Mouse (Mus musculus) kidney, adult 8-10 months (tissue): ENCODE data around the gene Itga6.
A peak's percentile ranks its signal among the peaks of the same experiment; 100 is the strongest.

ENCODE experiments used
- DNase-seq, 2 experiments: peaks; one replicate each; pipeline ENCODE4 v3.0.0; 2022

The Itga6 gene

DNA sequence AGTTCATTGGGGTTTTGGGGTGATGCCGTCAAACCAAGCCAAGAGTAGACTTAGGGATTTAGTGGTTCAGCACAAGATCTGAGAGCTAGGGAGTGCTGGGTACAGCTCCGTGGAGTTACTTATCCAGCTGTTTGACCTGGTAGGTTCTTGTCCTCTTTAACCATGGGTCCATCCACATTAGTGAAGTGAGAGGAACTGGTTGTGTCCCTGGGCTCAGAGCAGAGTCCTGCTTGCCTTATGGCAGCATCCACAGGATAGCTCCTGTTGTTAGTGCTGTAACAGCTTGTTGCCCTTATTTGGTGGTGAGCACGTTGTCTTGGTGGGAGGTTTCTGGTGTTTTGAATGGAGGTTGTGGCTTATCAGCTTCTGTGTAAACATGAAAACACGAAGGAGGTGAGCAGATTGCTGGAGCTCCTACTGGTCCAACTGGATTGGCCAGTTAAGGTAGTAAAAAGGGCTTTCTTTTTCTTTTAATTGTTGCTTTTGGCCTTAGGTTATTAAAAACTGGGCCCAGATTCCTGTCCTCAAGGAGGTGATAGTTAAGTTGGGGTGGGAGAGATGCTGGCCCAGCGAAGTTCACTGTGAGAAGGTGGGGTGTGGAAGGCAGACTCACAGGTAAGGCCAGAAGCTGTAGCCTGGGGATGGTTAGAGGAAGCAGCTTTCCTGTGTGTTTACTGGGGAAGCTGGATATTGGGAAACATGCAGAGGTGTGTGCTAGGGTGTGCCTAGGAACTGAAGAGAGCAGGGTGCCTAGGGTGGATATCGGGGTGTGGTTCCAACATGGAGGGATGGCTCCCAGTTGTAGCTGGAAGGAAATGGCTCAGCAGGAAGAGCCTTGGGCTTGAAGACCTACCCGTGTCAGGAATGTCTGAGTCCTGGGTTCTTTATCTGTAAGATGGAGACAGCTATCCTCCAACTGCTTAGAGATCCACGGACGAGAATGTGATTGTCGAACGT is 60.5 kb downstream of the Itga6 start:
- no peak for DNase-seq

DNA sequence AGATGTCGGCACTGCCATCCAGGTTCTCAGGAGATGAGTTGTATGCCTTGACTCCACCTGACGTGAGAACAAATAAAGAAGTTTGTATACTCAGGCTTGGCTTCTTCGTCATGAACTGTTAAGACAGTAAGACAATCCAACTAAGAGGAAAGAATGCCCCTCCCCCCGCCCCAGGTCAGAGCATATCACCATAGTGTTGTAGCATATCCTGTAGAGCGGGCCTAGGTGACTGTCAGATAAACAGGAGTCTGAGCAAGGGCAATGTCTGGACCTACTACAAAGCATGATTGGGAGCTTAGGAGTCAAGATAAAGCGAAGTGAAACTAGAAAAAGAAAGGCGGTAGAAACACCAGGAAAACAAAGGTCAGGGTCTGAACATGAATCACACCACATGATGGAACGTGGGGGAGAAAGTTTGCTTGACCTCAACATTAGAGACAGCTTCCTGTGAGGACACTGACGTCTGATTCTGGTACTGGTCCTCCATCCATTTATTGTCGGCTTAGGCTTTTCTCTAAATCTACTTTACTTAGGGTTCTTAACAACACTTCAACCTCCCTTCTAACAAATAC is 64.0 kb downstream of the Itga6 start:
- DNase-seq: no peak

DNA sequence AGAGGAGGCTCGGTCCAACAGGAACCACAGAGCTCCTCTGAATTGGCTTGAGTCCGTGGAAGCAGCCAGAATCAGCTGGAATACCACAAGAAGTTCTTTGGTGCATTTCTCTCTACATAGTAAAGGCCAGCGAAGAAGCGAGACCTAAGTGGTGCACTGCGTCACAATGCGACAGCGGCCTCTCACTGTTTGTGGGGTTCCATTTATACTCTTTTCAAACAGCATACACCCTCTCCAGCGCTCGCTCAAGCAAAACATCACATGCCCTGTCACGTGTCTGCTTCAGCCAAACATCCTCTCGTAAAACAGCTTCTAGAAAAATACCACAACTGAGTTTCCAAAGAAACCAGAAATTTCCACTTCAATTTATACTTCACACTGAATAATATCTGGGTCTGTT is 64.6 kb downstream of the Itga6 start:
- no peak for DNase-seq

DNA sequence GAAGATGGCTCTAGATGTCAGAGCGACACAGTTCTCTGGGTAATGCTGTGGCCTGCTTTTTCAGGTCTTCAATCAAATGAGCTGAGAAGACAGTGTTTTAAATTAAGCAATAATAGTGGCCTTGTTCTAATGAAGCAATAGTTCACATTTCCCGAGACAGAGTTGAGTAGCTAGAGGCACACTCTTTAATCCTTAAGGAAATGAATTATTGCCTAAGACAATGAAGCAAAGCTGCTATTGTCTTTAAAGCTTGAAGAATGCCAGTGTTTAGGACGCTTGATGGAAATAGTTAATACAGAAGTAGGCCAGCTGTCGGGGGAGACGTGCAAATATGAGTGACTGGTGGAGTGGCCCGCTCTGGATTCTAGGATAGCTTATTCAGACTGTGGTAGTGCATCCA is 65.5 kb downstream of the Itga6 start:
- no peak for DNase-seq

DNA sequence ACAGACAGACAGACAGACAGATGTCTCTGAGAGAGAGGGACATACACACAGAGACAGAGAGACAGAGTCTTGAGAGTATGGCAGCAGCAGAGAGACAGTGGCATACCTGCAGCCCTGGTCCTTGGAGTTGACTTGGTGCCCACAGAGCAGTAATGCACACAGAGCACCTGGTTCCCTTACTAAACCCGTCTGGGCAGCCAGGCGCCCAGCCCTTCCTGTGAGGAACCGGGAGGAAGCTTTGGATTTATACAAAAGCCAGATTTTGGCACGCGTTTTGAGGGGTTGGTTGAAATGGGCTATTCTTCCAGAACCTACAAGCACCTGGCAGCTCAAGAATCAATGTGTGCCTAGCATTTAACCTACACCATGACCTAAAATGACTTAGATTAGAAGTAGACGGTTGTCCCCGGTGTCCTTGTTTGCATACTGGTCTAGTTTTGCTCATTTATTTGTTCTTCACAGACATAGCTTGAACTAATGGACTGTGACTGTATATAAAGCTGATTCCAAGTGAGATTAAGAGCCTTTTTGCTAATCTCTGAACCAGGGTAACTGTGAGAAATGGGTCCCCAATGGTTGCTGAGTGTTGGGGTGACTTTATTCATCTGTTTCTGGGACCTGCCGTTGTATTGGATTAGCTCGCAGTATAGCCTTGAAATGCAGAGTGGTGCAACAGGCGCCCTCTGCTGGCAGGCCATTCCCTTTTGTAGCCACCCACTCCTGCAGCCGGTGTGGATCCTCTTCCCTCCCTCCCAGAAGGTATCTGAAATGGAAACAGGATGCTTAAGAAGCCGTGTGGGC is 67.0 kb downstream of the Itga6 start:
- peak; percentile 74 to 90 for DNase-seq

DNA sequence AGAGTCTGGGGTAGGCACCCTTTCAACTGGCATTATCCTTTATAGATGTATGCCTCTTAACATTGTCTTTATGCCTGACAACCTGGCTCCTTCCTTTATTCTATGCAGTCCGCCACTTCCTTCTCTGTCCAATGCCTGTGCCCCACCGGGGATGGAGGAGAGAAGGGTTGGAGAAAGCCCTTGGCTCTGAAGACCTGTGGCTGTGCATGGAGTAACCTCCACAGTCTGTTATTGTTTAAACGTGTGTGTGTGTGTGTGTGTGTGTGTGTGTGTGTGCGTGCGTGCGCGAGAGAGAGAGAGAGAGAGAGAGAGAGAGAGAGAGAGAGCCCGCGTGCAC is 67.6 kb downstream of the Itga6 start:
- DNase-seq: no peak

DNA sequence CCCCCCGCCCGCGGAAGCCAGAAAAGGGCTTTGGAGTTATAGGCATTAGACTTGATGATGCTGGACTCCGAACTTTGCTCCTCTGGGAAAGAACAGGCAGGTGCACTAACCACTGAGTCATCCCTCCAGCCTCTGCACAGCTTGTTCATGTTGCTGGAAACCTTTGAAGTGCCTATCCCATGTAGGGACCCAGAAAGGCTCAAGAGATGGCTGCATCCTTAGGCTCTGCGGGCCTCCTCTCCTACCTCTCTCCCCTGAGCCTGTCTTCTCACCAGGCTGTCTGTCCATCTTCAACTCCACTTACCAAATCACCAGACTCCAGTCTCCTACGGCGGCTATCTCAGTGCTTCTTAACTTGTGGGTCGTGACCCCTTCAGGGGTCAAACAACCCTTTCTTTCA is 68.0 kb downstream of the Itga6 start:
- DNase-seq: no peak

DNA sequence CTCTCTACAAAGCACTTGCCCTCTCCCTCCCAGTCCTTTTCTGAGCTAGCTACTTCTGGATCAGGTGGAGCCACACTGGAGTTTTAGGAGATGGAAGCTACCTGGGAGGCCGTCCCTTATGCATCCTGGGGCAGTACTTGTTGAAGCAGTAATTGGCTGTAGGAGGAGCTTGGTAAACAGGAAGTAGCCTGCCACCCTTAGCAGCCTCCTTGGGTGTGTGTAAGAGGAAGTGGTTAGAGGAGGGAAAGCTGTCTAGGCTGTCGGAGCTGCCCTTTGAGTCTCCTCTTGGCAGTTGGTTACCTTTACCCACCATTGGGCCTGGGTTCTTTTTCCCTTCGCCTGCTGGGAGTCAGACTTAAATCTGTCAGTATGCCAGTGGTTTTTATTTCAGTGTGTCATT is 68.6 kb downstream of the Itga6 start:
- DNase-seq: peak in 1 of 2 experiments; percentile 45

DNA sequence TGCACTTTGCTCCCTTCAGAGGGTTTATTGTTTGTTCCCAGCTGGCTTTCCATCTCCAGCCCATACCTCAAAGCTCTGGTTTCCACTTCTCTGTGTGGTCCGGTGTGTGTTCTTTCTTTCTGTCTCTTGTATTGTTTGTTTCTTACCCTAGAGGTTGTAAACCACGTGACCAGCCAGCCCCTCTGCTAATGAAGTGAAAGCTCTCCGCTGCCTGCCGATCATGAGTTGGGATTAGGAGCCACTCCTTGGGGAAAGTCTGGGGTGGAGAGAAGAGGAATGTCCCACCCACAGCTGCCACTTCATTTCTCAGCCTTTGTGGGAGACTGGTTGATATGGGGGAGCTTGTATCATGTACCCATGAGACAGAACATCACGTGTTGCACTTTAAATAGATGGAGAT is 69.9 kb downstream of the Itga6 start:
- no peak for DNase-seq

DNA sequence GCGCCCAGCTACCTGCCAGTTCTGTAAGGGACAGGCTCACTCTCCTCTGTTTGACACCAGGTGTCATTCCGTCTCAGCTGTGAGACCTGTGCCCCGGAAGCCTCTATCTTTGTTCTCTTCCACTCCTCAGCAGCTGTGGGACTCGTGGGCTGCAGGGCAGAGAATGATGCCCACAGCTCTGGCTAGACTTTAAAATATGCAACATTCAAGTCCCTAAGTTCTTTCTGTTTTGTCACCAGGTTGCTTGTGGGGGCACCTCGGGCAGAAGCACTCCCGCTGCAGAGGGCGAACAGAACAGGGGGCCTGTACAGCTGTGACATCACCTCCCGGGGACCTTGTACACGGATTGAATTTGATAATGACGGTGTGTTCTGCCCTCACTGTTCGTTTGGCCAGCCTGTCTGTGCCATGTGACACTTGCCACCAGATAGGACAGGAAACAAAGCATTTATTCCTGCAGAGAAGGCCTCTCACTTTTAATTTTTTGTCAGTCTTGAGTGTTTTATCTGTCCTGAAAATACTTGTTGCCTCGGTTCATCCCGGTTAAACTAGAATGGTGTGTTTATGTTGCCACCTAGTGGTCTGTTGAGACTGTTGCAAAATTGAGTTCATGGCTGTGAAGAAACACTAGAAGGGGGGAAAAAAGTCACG is 71.1 kb downstream of the Itga6 start:
- no peak for DNase-seq

DNA sequence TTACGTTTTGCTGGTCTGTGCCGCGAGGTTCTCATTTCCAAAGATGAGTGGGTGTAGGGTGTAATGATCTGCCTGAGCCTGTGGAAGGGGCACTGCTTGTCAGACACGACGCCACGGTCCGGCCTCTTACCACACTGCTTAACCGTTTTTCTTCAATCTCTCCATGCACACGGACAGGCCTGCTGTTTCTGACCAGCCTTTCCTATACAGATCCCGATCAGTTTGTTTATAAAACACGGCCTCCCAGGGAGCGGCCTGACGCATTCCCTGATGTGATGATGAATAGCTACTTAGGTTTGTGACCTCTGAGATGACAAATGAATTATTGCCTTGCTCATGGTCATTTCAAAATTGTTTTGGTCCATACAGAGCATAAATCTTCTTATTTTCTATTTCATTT is 78.7 kb downstream of the Itga6 start:
- DNase-seq: no peak

DNA sequence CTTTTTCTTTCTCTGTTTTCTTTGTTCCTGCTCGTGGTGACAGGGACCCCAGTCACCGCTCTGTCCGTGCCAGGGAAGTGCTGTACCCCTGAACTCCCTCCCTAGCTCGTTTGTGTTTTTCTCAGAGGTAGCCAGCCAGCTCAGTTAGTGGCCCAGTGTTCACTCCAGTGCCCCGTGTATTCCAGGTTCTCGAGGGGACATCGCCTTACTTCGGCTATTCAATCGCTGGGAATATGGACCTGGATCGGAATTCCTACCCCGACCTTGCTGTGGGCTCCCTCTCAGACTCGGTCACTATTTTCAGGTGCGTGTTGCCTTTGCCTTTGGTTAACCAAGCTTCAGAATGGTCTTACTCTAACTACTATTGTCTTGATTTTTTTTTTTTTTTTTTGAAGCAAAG is 82.3 kb downstream of the Itga6 start:
- DNase-seq: no peak

DNA sequence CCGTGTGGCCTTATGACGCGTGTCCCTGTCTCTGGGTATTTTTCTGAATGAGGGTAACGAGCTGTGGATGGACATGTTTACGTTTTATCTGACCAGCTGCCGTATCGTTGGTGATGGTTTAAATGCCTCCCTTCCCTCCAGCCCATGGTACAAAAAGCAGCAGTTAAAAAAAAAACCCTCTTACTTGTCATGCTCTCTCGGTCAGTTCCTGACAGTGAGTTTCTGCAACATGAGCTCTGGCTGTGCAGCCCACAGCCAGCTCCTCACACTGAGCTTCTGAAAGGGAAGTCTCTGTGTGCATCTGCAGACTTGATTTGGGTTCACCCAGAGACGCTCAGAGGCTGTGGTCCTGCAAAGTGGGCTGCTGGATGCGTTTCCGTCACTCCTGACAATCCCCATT is 83.5 kb downstream of the Itga6 start:
- no peak for DNase-seq

DNA sequence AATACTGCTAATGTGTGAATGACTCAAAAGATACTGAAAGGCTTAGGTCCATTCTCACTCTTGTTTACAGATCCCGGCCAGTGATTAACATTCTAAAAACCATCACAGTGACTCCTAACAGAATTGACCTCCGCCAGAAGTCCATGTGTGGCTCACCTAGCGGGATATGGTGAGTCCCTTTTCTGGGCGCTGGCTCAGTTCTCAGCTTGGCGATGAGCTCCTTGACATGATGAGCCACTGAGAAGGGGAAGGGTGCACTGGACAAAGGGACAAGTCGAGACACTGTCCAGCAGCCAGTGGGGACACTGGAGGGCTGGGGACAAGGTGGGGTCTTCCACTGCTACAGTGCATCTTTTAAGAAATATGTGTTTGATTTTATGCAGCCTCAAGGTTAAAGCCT is 88.2 kb downstream of the Itga6 start:
- DNase-seq: no peak

DNA sequence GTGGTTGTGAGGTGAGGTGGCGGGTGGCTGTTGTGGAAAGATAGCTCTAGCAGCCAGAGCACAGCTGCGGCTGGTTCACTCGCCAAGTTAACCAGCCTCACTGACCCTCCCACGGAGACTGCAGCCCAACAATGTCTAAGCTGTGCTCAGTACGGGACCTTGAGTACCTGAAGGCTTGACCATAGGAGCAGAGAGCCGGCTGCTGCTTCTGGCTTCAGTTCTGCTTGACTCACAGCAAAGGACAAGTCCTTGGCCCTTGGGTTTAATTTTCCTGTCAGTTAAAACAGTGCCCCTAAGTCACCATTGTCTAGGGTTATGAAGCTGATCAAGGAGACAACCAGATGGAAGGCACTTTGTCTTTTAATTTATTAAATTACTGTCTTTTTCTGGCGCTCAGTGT is 89.0 kb downstream of the Itga6 start:
- no peak for DNase-seq

DNA sequence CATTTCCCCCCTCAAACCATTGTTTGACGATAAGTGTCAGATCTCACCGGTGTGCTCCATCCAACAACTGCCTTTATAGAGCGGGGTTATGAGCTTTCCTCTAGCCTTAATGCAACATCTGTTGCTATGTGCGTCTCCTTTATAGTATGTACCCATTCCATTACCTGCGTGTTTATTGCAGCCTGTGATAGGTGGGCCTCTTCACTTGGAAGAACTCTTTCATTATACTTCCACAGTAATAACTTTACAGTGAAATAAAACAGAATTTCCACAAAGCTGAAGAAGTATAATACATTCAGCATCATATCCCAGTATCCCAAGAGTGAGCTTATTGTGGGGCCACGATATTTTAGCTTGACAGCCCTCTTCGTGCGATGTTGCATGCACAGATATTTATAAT is 90.1 kb downstream of the Itga6 start:
- no peak for DNase-seq

DNA sequence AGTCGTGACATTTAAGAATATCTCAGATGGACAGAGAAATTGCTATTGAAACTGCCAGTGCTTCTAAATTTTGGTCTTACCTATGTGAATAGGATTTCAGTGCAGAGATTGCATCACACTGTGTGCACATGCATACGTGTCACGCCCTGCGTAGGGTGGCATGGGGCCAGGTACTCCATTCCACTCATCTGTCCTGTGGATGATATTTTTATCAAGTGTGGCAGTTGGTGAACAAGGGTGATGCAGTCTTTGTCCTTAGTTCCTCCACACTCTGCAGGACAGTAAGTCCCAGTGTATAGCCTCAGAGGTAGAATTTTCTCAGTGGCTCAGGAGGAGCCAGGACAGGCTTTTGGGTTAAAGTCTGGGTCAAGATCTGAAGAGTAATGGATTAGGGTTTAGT is 90.8 kb downstream of the Itga6 start:
- no peak for DNase-seq

DNA sequence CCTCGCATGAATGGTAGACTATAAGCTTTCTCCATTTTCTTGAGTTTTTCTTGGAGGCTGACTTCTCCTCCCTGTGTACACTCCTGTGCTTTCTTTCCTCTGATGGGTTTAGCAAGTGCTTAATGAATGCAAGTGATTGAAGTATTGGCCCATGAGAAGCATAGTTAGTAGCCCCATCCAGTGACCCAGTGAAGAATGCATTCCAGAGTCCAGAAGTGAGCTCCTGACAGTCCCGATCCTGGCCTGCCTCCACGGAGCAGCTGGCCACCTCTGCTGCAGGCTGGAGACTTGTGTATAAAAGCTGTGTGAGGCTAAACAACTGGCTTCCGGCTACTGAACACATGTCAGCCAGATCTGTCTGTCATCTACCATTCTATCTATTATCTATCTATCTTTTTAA is 91.8 kb downstream of the Itga6 start:
- peak in 1 of 2 experiments; percentile 52 for DNase-seq

DNA sequence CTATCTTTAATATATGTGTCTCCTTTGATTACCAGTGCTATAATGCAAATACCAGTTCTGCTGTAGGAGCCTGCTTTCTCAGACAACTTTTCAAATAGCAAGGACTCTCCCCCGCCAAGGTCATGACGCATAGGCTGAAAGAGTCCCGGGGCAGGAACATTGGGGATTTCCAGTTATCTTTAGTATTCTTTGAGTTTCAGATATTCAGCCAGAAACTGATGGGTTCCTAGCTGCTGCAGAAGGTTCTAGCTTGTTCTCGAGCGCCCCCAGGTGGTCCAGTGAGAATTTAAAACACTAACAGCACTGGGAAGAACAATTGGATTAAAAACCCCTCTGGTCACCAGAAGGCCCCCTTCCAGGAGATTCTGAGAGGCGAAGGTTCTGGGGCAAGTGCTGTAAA is 92.4 kb downstream of the Itga6 start:
- peak in 1 of 2 experiments; percentile 67 for DNase-seq

DNA sequence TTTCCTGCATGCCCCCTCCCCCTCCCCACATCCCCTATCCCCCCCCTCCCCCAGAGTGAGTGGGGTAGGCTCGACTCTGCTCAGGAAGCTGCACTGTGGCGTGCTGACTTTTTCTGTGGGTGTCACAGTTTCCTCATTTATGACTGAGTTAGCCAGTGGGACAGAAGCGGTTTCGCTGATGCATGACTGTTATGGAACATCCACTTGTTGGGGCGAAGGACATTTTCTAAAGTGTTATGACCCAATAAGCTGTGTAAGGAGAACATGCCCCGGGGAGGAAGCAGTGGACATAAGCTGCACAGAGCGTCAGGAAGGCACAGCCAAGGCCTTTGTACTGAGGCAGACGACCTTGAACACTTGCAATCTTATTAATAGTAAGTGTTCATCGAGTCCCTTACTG is 97.9 kb downstream of the Itga6 start:
- no peak for DNase-seq

DNA sequence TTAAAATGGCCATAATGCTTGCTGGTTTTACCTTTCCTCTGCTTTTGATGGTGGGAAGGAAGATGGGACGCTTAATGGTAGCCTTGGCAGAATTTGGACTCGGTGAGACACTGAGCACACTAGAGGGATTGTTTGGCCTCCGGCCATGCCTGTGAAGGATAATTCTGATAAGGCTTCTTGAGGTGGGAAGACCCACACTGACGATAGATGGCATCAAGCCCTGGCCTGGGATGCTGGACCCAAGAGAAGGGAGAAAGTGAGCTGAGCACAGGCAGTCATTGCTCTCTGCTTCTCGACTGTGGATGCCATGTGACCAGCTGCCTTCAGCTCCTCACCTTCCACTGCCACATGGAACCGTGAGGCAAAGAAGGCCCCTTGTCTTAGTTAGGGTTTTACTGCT is 99.5 kb downstream of the Itga6 start:
- no peak for DNase-seq

DNA sequence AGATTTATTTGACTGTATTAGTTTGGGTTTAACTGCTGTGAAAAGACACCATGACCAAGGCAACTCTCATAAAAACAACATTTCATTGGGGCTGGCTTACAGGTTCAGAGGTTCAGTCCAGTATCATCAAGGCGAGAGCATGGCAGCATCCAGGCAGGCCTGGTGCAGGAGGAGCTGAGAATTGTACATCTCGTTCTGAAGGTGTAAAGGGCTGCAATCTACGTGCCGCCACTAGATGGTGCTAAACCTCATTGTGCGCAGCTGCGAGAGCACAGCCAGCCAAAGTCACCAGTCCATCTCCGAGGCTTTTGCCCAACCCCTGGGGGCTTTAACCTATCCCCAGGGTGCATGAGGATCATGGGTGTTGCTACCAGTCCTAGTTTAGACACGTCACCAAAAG is 106.7 kb downstream of the Itga6 start:
- DNase-seq: peak in 1 of 2 experiments; percentile 75

DNA sequence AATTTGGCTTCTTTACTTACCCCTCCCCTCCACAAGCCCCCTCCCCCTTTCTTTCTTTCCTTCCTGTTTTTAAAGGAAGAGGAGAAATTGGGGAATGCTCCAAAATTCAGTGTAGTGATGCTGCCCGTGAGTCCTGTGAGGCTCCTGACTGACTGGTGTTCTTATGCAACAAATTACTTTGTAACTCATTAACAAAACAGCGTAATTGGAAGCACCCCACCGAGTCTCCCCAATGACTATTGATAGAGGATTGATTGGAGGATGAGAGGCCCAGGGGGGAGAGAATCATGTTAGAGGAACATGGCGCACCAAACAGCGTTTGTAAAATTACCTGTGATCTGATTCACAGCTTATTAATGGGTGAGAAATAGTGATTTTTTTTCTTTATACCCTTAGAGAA is 109.7 kb downstream of the Itga6 start:
- DNase-seq: no peak
